ENCODE assay signal across 9 mouse cellular contexts in genomic region chr5:134571730-134572507, GRCm38 (mm10). TPM values are rescaled to one million over a fixed set of nuclear protein-coding genes. Genes with fewer than 3 reads are reported as not detected.
DNase-seq lines count a peak whose midpoint lies in the region; ATAC-seq and TF ChIP-seq lines count a peak whose summit lies in the region.
"Had no signal": no experiment of that assay in that cellular context is flagged by ENCODE, and none has a peak within 500 bp of the region (broad histone marks: within the 10 kb centered on the region; RNA-seq: fewer than 3 reads in every experiment).

No protein-coding gene starts in this region.

- TF ChIP-seq CTCF in testis, adult 2 months (IDR thresholded peaks at IDR 0.05; ENCODE audit: control insufficient read depth, insufficient read depth, insufficient replicate concordance, low read depth, low read length) = no peak
- TF ChIP-seq CTCF in midbrain, postnatal 0 days (IDR thresholded peaks at IDR 0.05) = no peak

- DNase-seq in testis, postnatal 10 days (ENCODE audit: low spot score) = no peak
- peak; percentile 79 for DNase-seq in induced T-regulatory cell, adult 2 months (ENCODE audit: low read depth)
- DNase-seq in liver, embryonic 11.5 days (ENCODE audit: low spot score) = peak; percentile 66
- DNase-seq in midbrain, postnatal 0 days (ENCODE audit: low spot score) = peak; percentile 87
- DNase-seq in thymus, postnatal 4 days = peak; percentile 48

- H3K9ac ChIP-seq in forebrain, embryonic 15.5 days (replicated peaks) = peak overlapping the region; percentile 55
- H3K9ac ChIP-seq in liver, embryonic 11.5 days (ENCODE audit: low read depth, low read length) = peak overlapping the region; percentile 50
- peak overlapping the region; percentile 47 for H3K9ac ChIP-seq in midbrain, postnatal 0 days (replicated peaks; ENCODE audit: low read length, poor library complexity, severe bottlenecking)

- H3K27me3 ChIP-seq in testis, adult 2 months (ENCODE audit: control insufficient read depth, insufficient read depth, low read length) = no peaks in the 10 kb centered on the region
- H3K27me3 ChIP-seq in forebrain, embryonic 15.5 days = no peaks in the 10 kb centered on the region
- no peaks in the 10 kb centered on the region for H3K27me3 ChIP-seq in liver, embryonic 11.5 days (replicated peaks; ENCODE audit: control insufficient read depth, insufficient read depth, low read length)
- no peaks in the 10 kb centered on the region for H3K27me3 ChIP-seq in midbrain, postnatal 0 days (ENCODE audit: insufficient read depth, low read length)

- ATAC-seq in forebrain, embryonic 15.5 days (replicated peaks) = peak; percentile 77
- ATAC-seq in liver, embryonic 11.5 days (replicated peaks; ENCODE audit: low FRiP score) = peak; percentile 68
- peak; percentile 63 for ATAC-seq in midbrain, postnatal 0 days (ENCODE audit: low FRiP score)

- H3K27ac ChIP-seq in testis, adult 2 months (ENCODE audit: control insufficient read depth, insufficient read depth, low read depth, low read length) = peak overlapping the region; percentile 56; the same call in 1 of the 2 replicates
- peak overlapping the region; percentile 91 for H3K27ac ChIP-seq in brown adipose tissue, adult 24 weeks (replicated peaks; ENCODE audit: low read depth, low read length)
- peak overlapping the region; percentile 69 for H3K27ac ChIP-seq in forebrain, embryonic 15.5 days (replicated peaks)
- peak overlapping the region; percentile 40; the same call in 1 of the 2 replicates for H3K27ac ChIP-seq in liver, embryonic 11.5 days (ENCODE audit: low read depth, low read length)
- H3K27ac ChIP-seq in midbrain, postnatal 0 days (ENCODE audit: low read depth, low read length) = 0 out of 2 replicates have a peak overlapping the region, but pooled peaks have one; percentile 57

- peak overlapping the region; percentile 79 for H3K4me3 ChIP-seq in testis, adult 2 months (ENCODE audit: control insufficient read depth, low read depth, low read length)
- H3K4me3 ChIP-seq in brown adipose tissue, adult 24 weeks (ENCODE audit: insufficient read depth, low read depth, low read length) = peak overlapping the region; percentile 64
- H3K4me3 ChIP-seq in forebrain, embryonic 15.5 days = peak overlapping the region; percentile 46
- peak overlapping the region; percentile 57 for H3K4me3 ChIP-seq in liver, embryonic 11.5 days (ENCODE audit: low read depth, low read length)
- H3K4me3 ChIP-seq in midbrain, postnatal 0 days (ENCODE audit: low read depth, low read length) = peak overlapping the region; percentile 48

- H3K4me1 ChIP-seq in testis, adult 2 months (ENCODE audit: control insufficient read depth, insufficient read depth, low read length) = peaks cover 7% of the 10 kb centered on the region
- H3K4me1 ChIP-seq in brown adipose tissue, adult 24 weeks (ENCODE audit: control insufficient read depth, insufficient read depth, insufficient read length, low read length) = peaks cover 13% of the 10 kb centered on the region
- peaks cover 9% of the 10 kb centered on the region for H3K4me1 ChIP-seq in forebrain, embryonic 15.5 days
- peaks cover 6% of the 10 kb centered on the region; the same call in 1 of the 2 replicates for H3K4me1 ChIP-seq in liver, embryonic 11.5 days (replicated peaks; ENCODE audit: control insufficient read depth, insufficient read depth, low read length)
- H3K4me1 ChIP-seq in midbrain, postnatal 0 days (ENCODE audit: insufficient read depth, low read length) = 0 out of 2 replicates have a peak, but pooled peaks cover 3% of the 10 kb centered on the region

- TF ChIP-seq POLR2A in testis, adult 2 months (IDR thresholded peaks at IDR 0.05; ENCODE audit: control insufficient read depth, low read depth, low read length) = no peak

- WGBS in forebrain, embryonic 15.5 days = 1% methylated on average over 23 of the region's 23 CpGs
- 1% methylated on average over 23 of the region's 23 CpGs for WGBS in liver, embryonic 11.5 days
- WGBS in midbrain, postnatal 0 days = 1% methylated on average over 23 of the region's 23 CpGs

- no peaks in the 10 kb centered on the region for H3K9me3 ChIP-seq in forebrain, embryonic 15.5 days
- no peaks in the 10 kb centered on the region for H3K9me3 ChIP-seq in liver, embryonic 11.5 days (ENCODE audit: control insufficient read depth, low read length)
- no peaks in the 10 kb centered on the region for H3K9me3 ChIP-seq in midbrain, postnatal 0 days (ENCODE audit: low read length)

- peak overlapping the region; percentile 76 for H3K4me2 ChIP-seq in forebrain, embryonic 15.5 days (replicated peaks)
- H3K4me2 ChIP-seq in liver, embryonic 11.5 days = peak overlapping the region; percentile 92
- H3K4me2 ChIP-seq in midbrain, postnatal 0 days (ENCODE audit: low read depth, low read length, poor library complexity, severe bottlenecking) = peak overlapping the region; percentile 90

- H3K36me3 ChIP-seq in testis, adult 2 months (ENCODE audit: control insufficient read depth, insufficient read depth, low read length) = no peaks in the 10 kb centered on the region
- no peaks in the 10 kb centered on the region for H3K36me3 ChIP-seq in forebrain, embryonic 15.5 days
- H3K36me3 ChIP-seq in liver, embryonic 11.5 days (ENCODE audit: control insufficient read depth, insufficient read depth, low read length) = no peaks in the 10 kb centered on the region
- no peaks in the 10 kb centered on the region for H3K36me3 ChIP-seq in midbrain, postnatal 0 days (ENCODE audit: insufficient read depth, low read length)

RNA-seq across cellular contexts. Expression of gene Rfc2, which starts 9.2 kb away (rescaled TPM):
- polyA plus RNA-seq in testis, adult 2 months (2012; rRNA removed) = 304 and 310 TPM in 2 replicates
- 29.7 and 32.3 TPM in 2 replicates for polyA plus RNA-seq in brown adipose tissue, adult 24 weeks (2012; ENCODE audit: insufficient read depth, insufficient read length, missing spikeins)
- 218 TPM in 2 replicates for polyA plus RNA-seq in forebrain, embryonic 15.5 days (2015; fragmentation: Nextera tagmentation; extraction: Ambion mirVana)
- polyA plus RNA-seq in liver, embryonic 11.5 days (2014; fragmentation: Nextera tagmentation; extraction: Ambion mirVana) = 363 and 374 TPM in 2 replicates
- total RNA-seq in midbrain, postnatal 0 days (2014; rRNA removed) = 58.1 and 87.6 TPM in 2 replicates
- polyA plus RNA-seq in midbrain, postnatal 0 days (2015; fragmentation: Nextera tagmentation; extraction: Ambion mirVana) = 155 and 157 TPM in 2 replicates

RNA-seq across cellular contexts. Expression of gene Syna, which starts 11.9 kb away (rescaled TPM):
- polyA plus RNA-seq in testis, adult 2 months (2012; rRNA removed) = 0.27 and 0.43 TPM in 2 replicates
- not detected in 2 replicates for polyA plus RNA-seq in brown adipose tissue, adult 24 weeks (2012; ENCODE audit: insufficient read depth, insufficient read length, missing spikeins)
- polyA plus RNA-seq in forebrain, embryonic 15.5 days (2015; fragmentation: Nextera tagmentation; extraction: Ambion mirVana) = 0.36 and 0.59 TPM in 2 replicates
- not detected in 2 replicates for polyA plus RNA-seq in liver, embryonic 11.5 days (2014; fragmentation: Nextera tagmentation; extraction: Ambion mirVana)
- not detected in 2 replicates for total RNA-seq in midbrain, postnatal 0 days (2014; rRNA removed)
- 0.93 and 1.1 TPM in 2 replicates for polyA plus RNA-seq in midbrain, postnatal 0 days (2015; fragmentation: Nextera tagmentation; extraction: Ambion mirVana)
- total RNA-seq: gastrocnemius, postnatal 4 days had no signal

RNA-seq across cellular contexts. Expression of gene Clip2, which starts 19.7 kb away (rescaled TPM):
- polyA plus RNA-seq in testis, adult 2 months (2012; rRNA removed) = 4.2 and 5.7 TPM in 2 replicates
- polyA plus RNA-seq in brown adipose tissue, adult 24 weeks (2012; ENCODE audit: insufficient read depth, insufficient read length, missing spikeins) = 4.0 and 6.9 TPM in 2 replicates
- polyA plus RNA-seq in forebrain, embryonic 15.5 days (2015; fragmentation: Nextera tagmentation; extraction: Ambion mirVana) = 14.7 and 15.0 TPM in 2 replicates
- polyA plus RNA-seq in liver, embryonic 11.5 days (2014; fragmentation: Nextera tagmentation; extraction: Ambion mirVana) = 1.4 and 1.7 TPM in 2 replicates
- 148 and 153 TPM in 2 replicates for total RNA-seq in midbrain, postnatal 0 days (2014; rRNA removed)
- 13.1 TPM in 2 replicates for polyA plus RNA-seq in midbrain, postnatal 0 days (2015; fragmentation: Nextera tagmentation; extraction: Ambion mirVana)

RNA-seq across cellular contexts. Expression of gene Lat2, which starts 42.9 kb away (rescaled TPM):
- polyA plus RNA-seq in testis, adult 2 months (2012; rRNA removed) = 8.0 and 8.3 TPM in 2 replicates
- 0.83 and 1.4 TPM in 2 replicates for polyA plus RNA-seq in brown adipose tissue, adult 24 weeks (2012; ENCODE audit: insufficient read depth, insufficient read length, missing spikeins)
- polyA plus RNA-seq in forebrain, embryonic 15.5 days (2015; fragmentation: Nextera tagmentation; extraction: Ambion mirVana) = 2.6 and 4.4 TPM in 2 replicates
- 2.0 and 2.1 TPM in 2 replicates for polyA plus RNA-seq in liver, embryonic 11.5 days (2014; fragmentation: Nextera tagmentation; extraction: Ambion mirVana)
- 0.44 and 2.8 TPM in 2 replicates for total RNA-seq in midbrain, postnatal 0 days (2014; rRNA removed)
- 1.6 and 2.2 TPM in 2 replicates for polyA plus RNA-seq in midbrain, postnatal 0 days (2015; fragmentation: Nextera tagmentation; extraction: Ambion mirVana)

Comparison
In these comparisons a context has a peak if more than half of its experiments do, and no peak if none do; other contexts are left out.
1. H3K27ac ChIP-seq: peak in every context shown above with its lines; median percentile 91 in brown adipose tissue, adult 24 weeks; 69 in forebrain, embryonic 15.5 days; 57 in midbrain, postnatal 0 days; 56 in testis, adult 2 months; 40 in liver, embryonic 11.5 days.